Mouse (Mus musculus) testis, adult 2 months (tissue): ENCODE measurements around the gene Pofut2. TPM values are rescaled to one million over a fixed set of nuclear protein-coding genes. Genes with fewer than 3 reads are reported as not detected.

ENCODE experiments used
- H3K27ac ChIP-seq: fragments of 200-500 bp; 2 replicates; pipeline ENCODE4 v1.5.1; 2012; ENCODE audit warnings: low read depth, low read length; ENCODE audit not compliant: control insufficient read depth, insufficient read depth
- H3K27me3 ChIP-seq: fragments of 200-500 bp; 2 replicates; pipeline ENCODE4 v1.6.1; 2012; ENCODE audit warnings: mild to moderate bottlenecking, low read length, moderate library complexity; ENCODE audit not compliant: control insufficient read depth, insufficient read depth
- H3K36me3 ChIP-seq: fragments of 200-500 bp; 2 replicates; pipeline ENCODE4 v1.6.1; 2012; ENCODE audit warnings: mild to moderate bottlenecking, low read length; ENCODE audit not compliant: control insufficient read depth, insufficient read depth
- H3K4me1 ChIP-seq: fragments of 200-500 bp; 2 replicates; pipeline ENCODE4 v1.6.1; 2012; ENCODE audit warnings: low read length; ENCODE audit not compliant: control insufficient read depth, insufficient read depth
- H3K4me3 ChIP-seq: fragments of 200-500 bp; 2 replicates; pipeline ENCODE4 v1.5.1; 2012; ENCODE audit warnings: low read depth, mild to moderate bottlenecking, low read length, moderate library complexity, mixed read lengths; ENCODE audit not compliant: control insufficient read depth
- CTCF ChIP-seq: fragments of 200-500 bp; IDR thresholded peaks from 2 replicates; pipeline ENCODE4 v1.5.1; 2012; ENCODE audit warnings: low read depth, mild to moderate bottlenecking, inconsistent platforms, low read length, moderate library complexity; ENCODE audit not compliant: control insufficient read depth, insufficient read depth, insufficient replicate concordance
- POLR2A ChIP-seq: fragments of 200-500 bp; IDR thresholded peaks from 2 replicates; pipeline ENCODE4 v1.6.1; 2012; ENCODE audit warnings: low read depth, mild to moderate bottlenecking, inconsistent platforms, low read length, moderate library complexity; ENCODE audit not compliant: control insufficient read depth
- polyA plus RNA-seq: library from polyadenylated mRNA; depleted of rRNA; stranded (reverse); fragments of >200 nt; gene quantifications from 2 replicates; pipeline ENCODE4 v1.2.3, GENCODE M21; 2012

Pofut2 gene
- polyA plus RNA-seq, 1 experiment: 54.0 TPM

DNA sequence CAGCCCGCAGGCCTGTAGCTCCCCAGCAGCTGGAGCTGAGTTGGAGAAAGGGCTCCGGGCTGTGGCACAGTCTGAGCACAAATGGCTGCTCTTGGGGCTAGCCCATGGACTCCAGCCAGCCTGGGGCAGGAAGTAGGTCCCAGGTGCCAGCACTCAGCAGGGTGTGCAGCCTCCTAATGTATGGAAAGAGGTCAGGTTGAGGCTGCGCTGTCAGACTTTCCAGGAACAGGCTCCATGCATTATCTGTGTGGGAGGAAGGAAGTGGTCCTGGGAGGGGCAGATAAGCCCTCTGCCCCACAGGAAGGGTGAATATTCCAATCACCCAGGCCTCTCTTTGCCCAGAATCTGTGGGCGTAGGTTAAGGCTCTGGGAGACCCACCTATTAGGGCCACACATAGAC lies 43.4 kb upstream of the Pofut2 start:
- TF ChIP-seq POLR2A (no peak), CTCF (no peak)
- no peak overlapping the region for H3K27ac ChIP-seq
- H3K36me3 ChIP-seq: no peaks in the 10 kb centered on the region
- H3K4me3 ChIP-seq: no peak overlapping the region
- no peaks in the 10 kb centered on the region for H3K27me3 ChIP-seq
- H3K4me1 ChIP-seq: no peaks in the 10 kb centered on the region; the same call in 1 of the 2 replicates

DNA sequence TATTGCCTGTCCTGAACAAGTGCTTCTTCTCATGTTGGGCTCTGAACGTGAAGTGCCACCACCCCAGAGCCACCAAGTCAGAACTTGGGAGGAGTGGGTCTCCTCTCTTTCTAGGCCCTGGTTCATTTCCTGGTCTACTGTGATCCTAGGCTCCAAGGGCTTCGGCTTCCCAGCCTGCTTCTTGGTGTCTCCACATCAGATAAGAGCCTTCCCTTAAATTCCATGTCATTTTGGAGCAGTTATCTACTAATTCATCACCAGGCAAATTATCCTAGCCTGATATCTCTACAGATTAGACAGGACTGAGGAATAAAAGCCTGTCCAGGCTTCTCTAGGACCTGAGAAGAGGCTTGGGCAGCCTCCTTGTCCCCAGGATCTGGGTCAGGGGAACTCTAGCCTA lies 42.7 kb upstream of the Pofut2 start:
- peaks cover 2% of the 10 kb centered on the region; the same call in 1 of the 2 replicates for H3K4me1 ChIP-seq
- H3K27me3 ChIP-seq: no peaks in the 10 kb centered on the region
- no peaks in the 10 kb centered on the region for H3K36me3 ChIP-seq
- H3K27ac ChIP-seq: no peak overlapping the region
- TF ChIP-seq CTCF (no peak), POLR2A (no peak)
- no peak overlapping the region for H3K4me3 ChIP-seq

DNA sequence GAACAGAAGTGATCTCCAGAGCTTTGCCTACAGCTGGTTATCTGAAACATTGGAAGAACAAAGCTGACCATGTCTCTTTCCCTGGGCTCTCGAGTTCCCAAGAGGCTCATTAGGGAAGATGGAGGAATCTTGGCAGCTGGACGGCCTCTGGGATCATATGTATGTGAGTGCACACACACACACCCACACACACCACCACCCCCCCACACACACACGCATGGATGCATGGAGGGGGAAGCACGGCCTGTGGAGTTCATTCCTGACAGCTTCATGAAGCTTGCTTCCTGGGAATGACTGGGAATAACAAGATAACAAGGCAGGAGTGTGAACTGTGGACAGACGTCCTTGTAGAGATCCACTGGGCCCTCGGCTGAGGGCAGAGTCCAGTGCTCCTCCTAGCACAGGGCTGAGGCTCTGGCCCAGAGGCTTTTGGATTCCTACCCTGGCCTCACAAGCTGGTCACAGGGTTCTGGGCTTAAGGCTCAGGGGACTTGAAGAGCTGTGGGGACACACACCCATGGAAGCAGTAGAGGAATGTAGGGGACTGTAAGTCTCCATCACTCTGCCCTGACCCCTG lies 41.8 kb upstream of the Pofut2 start:
- Histone ChIP-seq H3K36me3 (no peaks in the 10 kb centered on the region), H3K27ac (no peak overlapping the region), H3K4me3 (no peak overlapping the region), H3K27me3 (no peaks in the 10 kb centered on the region), H3K4me1 (peaks cover 2% of the 10 kb centered on the region; the same call in 1 of the 2 replicates)
- TF ChIP-seq POLR2A: no peak
- no peak for TF ChIP-seq CTCF

DNA sequence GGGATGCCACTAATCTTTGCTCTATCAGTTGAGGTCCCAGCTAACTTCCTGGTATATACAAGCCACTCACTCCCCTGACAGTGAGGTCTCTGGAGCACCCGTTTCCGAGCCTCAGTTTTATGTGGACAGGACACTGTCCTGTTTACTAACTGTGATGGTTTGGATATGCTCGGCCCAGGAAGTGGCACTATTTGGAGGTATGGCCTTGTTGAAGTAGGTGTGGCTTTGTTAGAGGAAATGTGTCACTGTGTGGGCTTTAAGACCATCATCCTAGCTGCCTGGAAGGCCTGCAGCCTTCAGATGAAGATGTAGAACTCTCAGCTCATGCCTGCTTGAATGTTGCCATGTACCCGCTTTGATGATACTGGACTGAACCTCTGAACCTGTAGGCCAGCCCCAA lies 41.0 kb upstream of the Pofut2 start:
- H3K4me1 ChIP-seq: peaks cover 2% of the 10 kb centered on the region; the same call in 1 of the 2 replicates
- TF ChIP-seq CTCF: no peak
- no peak for TF ChIP-seq POLR2A
- no peak overlapping the region for H3K27ac ChIP-seq
- H3K36me3 ChIP-seq: no peaks in the 10 kb centered on the region
- H3K4me3 ChIP-seq: no peak overlapping the region
- H3K27me3 ChIP-seq: no peaks in the 10 kb centered on the region

DNA sequence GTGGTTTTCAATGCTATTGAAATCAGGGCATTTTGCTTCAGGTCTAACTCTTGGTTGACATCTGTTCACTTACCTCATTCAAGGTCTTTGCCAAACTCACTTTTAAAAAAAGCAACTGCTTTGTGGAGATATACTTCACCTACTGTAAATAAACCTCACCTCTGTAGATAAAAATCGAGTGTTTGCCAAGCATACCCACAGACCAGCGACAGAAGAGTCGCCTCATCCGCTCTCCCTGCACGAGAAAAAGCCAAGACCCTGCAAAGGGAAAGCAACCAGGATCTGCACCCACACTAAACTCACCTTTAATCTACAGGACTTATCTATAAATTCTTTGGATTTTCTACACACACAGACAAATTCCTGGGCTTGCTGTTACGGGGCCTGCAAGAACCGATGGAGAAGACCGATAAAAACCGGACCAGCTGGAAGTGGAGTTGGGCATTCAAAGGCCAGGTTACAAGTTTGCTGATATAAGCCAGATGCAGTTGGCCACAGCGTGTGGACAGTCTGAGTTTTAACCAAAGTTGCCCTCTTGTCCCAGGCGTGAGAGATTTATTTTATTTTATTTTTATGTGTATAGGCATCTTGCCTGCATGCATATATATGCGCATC lies 39.5 kb upstream of the Pofut2 start:
- Histone ChIP-seq H3K27me3 (no peaks in the 10 kb centered on the region), H3K4me1 (peaks cover 2% of the 10 kb centered on the region; the same call in 1 of the 2 replicates), H3K27ac (no peak overlapping the region), H3K4me3 (no peak overlapping the region), H3K36me3 (no peaks in the 10 kb centered on the region)
- TF ChIP-seq CTCF: no peak
- no peak for TF ChIP-seq POLR2A

DNA sequence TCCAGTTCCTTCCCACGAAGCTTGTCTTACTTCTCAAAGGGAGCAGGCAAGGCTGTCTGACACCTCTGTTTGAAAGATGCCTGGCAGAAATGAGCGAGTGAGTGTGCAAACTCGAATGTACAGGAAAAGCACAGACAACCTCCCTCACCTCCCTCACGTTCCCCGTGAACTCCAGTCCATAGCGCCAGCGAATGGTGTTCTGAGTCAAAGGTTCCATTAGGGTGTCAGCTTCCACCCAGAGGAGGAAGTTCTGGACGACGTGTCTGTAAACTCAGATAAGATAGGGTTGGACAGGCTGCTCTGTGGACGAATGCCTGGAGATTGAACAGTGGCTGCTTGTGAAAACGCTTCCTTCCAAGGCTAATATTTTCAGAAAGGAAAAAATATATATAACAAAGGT lies 37.9 kb upstream of the Pofut2 start:
- H3K27me3 ChIP-seq: no peaks in the 10 kb centered on the region
- no peaks in the 10 kb centered on the region for H3K36me3 ChIP-seq
- H3K4me3 ChIP-seq: no peak overlapping the region
- no peak for TF ChIP-seq CTCF
- no peak for TF ChIP-seq POLR2A
- peaks cover 2% of the 10 kb centered on the region; the same call in 1 of the 2 replicates for H3K4me1 ChIP-seq
- no peak overlapping the region for H3K27ac ChIP-seq

DNA sequence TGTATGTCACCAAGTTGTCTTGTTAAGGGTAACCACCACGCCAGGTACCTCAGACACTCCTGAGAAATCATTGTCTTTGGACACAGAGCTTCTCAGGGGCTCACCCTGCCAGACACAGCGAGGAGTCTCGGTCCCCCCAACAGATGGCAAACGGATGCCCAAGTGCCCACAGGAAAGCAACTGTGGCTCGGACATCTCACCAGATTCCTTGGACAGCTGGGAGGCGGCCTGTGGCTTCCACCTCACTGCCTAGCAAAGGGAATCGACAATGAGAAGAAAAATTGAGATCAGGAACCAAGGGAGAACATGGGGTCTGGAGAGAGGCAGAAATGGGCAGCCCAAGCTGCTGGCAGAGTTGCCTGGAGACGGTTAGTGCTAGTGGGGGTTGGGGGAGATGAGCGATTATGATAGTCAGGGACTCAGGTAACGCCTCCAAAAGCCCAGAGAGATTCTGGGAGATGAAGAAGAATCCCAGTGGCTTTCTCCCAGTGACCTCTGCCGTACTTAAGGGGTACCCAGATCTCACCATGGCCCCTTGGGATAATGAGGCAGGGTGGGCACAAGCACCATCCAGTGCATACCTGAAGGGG lies 36.0 kb upstream of the Pofut2 start:
- Histone ChIP-seq H3K27ac (no peak overlapping the region), H3K27me3 (no peaks in the 10 kb centered on the region), H3K36me3 (no peaks in the 10 kb centered on the region), H3K4me3 (no peak overlapping the region), H3K4me1 (peaks cover 2% of the 10 kb centered on the region; the same call in 1 of the 2 replicates)
- TF ChIP-seq CTCF (no peak), POLR2A (no peak)
